14 mouse cellular contexts compared by ENCODE assay signal in the genomic region with DNA sequence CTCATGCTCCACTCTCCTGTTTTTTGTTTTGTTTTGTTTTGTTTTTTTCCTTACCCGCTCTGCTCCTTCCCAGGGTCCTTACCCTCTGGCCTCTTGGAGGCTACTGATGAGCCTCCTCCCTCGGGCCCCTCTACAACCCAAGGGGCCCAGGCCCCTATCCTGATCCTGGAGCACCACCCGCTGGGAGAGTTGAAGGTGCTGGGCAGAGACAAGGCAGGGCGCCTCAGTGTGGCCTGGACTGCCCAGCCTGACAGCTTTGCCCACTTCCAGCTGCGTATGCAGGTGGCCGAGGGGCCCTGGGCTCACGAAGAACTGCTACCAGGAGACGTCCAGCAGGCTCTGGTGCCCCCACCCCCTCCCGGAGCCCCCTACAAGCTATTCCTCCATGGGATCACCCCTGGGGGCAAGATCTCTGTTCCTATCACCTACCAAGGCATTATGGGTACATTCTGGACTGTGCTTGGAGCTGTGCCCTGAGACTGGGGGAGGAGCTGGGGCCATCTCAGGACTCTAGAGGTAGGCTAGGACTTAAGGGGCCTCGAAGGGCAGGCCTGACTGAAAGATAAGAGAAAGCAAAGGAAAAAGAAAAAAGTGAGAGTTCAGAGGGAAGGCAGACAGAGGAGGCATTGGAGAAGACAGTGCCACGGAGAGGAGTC. TPM values are rescaled to one million over a fixed set of nuclear protein-coding genes. Genes with fewer than 3 reads are reported as not detected.
A peak's percentile ranks its signal among the peaks of the same experiment; 100 is the strongest.
DNase-seq lines count a peak whose midpoint lies in the region; ATAC-seq lines count a peak whose summit lies in the region.
"Had no signal": no experiment of that assay in that cellular context is flagged by ENCODE, and none has a peak within 500 bp of the region (broad histone marks: within the 10 kb centered on the region; RNA-seq: fewer than 3 reads in every experiment).

No protein-coding gene starts in this region.

- no peak for ATAC-seq in embryonic facial prominence, embryonic 14.5 days (ENCODE audit: low read depth)
- no peak for ATAC-seq in heart, embryonic 14.5 days (ENCODE audit: insufficient number of reproducible peaks, insufficient read depth, low FRiP score, low read depth)
- ATAC-seq: forebrain, embryonic 15.5 days had no signal

- H3K27ac ChIP-seq in embryonic facial prominence, embryonic 14.5 days (replicated peaks; ENCODE audit: low read depth, low read length), result no peak overlapping the region
- H3K27ac ChIP-seq in embryonic facial prominence, embryonic 10.5 days (replicated peaks), result no peak overlapping the region
- H3K27ac ChIP-seq in heart, embryonic 14.5 days (replicated peaks in 1 of 2; ENCODE audit: control insufficient read depth in 1 of 2, insufficient read depth in 1 of 2, low read depth in 2 of 2, low read length in 2 of 2), result no peak overlapping the region
- H3K27ac ChIP-seq: forebrain, embryonic 15.5 days; limb, embryonic 12.5 days; lung, embryonic 15.5 days; midbrain, embryonic 12.5 days had no signal

- H3K4me2 ChIP-seq in embryonic facial prominence, embryonic 14.5 days (ENCODE audit: low read depth, low read length), result no peak overlapping the region
- H3K4me2 ChIP-seq in heart, embryonic 14.5 days (ENCODE audit: low read length), result no peak overlapping the region
- H3K4me2 ChIP-seq: forebrain, embryonic 15.5 days; limb, embryonic 12.5 days; lung, embryonic 15.5 days; midbrain, embryonic 12.5 days had no signal

- intact Hi-C loops in left cerebral cortex, postnatal 10 days (cut with DNase I), result no loop called here

- peaks cover 21% of the 10 kb centered on the region for H3K27me3 ChIP-seq in embryonic facial prominence, embryonic 14.5 days (replicated peaks; ENCODE audit: control insufficient read depth, insufficient read depth, low read length)
- peaks cover 57% of the 10 kb centered on the region for H3K27me3 ChIP-seq in embryonic facial prominence, embryonic 10.5 days (replicated peaks; ENCODE audit: low read depth, poor library complexity, severe bottlenecking)
- peaks cover 24% of the 10 kb centered on the region for H3K27me3 ChIP-seq in heart, embryonic 14.5 days (ENCODE audit: control insufficient read depth, insufficient read depth, low read length)
- H3K27me3 ChIP-seq: forebrain, embryonic 15.5 days had no signal

- no peaks in the 10 kb centered on the region for H3K36me3 ChIP-seq in embryonic facial prominence, embryonic 14.5 days (ENCODE audit: control insufficient read depth, insufficient read depth, low read length)
- H3K36me3 ChIP-seq in embryonic facial prominence, embryonic 10.5 days (replicated peaks), result no peaks in the 10 kb centered on the region
- no peaks in the 10 kb centered on the region for H3K36me3 ChIP-seq in heart, embryonic 14.5 days (ENCODE audit: control insufficient read depth, insufficient read depth, low read length)
- H3K36me3 ChIP-seq: forebrain, embryonic 15.5 days; limb, embryonic 12.5 days; lung, embryonic 15.5 days; midbrain, embryonic 12.5 days had no signal

- DNase-seq in embryonic facial prominence, embryonic 14.5 days (ENCODE audit: low spot score), result no peak
- DNase-seq in embryonic facial prominence, embryonic 10.5 days (ENCODE audit: low spot score), result no peak
- DNase-seq in kidney, postnatal 14 days, result peak; percentile 40
- no peak for DNase-seq in kidney, adult 9 months
- DNase-seq in 3134 (ENCODE audit: extremely low read depth, insufficient read length, low spot score), result peak; percentile 50
- no peak for DNase-seq in left cerebral cortex, postnatal 10 days (ENCODE audit: extremely low spot score in 1 of 2, low spot score in 2 of 2)
- no peak for DNase-seq in spleen, adult 12 weeks (ENCODE audit: low spot score)
- DNase-seq: retina, postnatal 1 day had no signal

- 0 out of 2 replicates have a peak, but pooled peaks cover 4% of the 10 kb centered on the region for H3K4me1 ChIP-seq in embryonic facial prominence, embryonic 14.5 days (ENCODE audit: control insufficient read depth, insufficient read depth, low read length)
- peaks cover 26% of the 10 kb centered on the region for H3K4me1 ChIP-seq in embryonic facial prominence, embryonic 10.5 days
- peaks cover 37 to 39% of the 10 kb centered on the region in 2 experiments; a peak in 3 of 4 replicates for H3K4me1 ChIP-seq in heart, embryonic 14.5 days (ENCODE audit: control insufficient read depth in 2 of 2, insufficient read depth in 2 of 2, low read length in 2 of 2)
- H3K4me1 ChIP-seq: midbrain, embryonic 12.5 days had no signal

- H3K9ac ChIP-seq in embryonic facial prominence, embryonic 14.5 days (ENCODE audit: low read depth, low read length), result peak overlapping the region; percentile 5; the same call in 1 of the 2 replicates
- peak overlapping the region; percentile 31; the same call in 1 of the 2 replicates for H3K9ac ChIP-seq in heart, embryonic 14.5 days (ENCODE audit: low read length)
- H3K9ac ChIP-seq: forebrain, embryonic 15.5 days; limb, embryonic 12.5 days; lung, embryonic 15.5 days; midbrain, embryonic 12.5 days had no signal

- no peaks in the 10 kb centered on the region for H3K9me3 ChIP-seq in embryonic facial prominence, embryonic 14.5 days (ENCODE audit: control insufficient read depth, low read length)
- H3K9me3 ChIP-seq in embryonic facial prominence, embryonic 10.5 days, result no peaks in the 10 kb centered on the region
- no peaks in the 10 kb centered on the region for H3K9me3 ChIP-seq in heart, embryonic 14.5 days (ENCODE audit: control insufficient read depth, low read length)
- H3K9me3 ChIP-seq: forebrain, embryonic 15.5 days; limb, embryonic 12.5 days; lung, embryonic 15.5 days; midbrain, embryonic 12.5 days had no signal

- H3K4me3 ChIP-seq in embryonic facial prominence, embryonic 14.5 days (ENCODE audit: low read depth, low read length), result no peak overlapping the region
- H3K4me3 ChIP-seq in embryonic facial prominence, embryonic 10.5 days, result no peak overlapping the region
- H3K4me3 ChIP-seq in heart, embryonic 14.5 days (ENCODE audit: control insufficient read depth in 1 of 2, insufficient read depth in 1 of 2, low read depth in 1 of 2, low read length in 2 of 2), result no peak overlapping the region
- H3K4me3 ChIP-seq: forebrain, embryonic 15.5 days; limb, embryonic 12.5 days; lung, embryonic 15.5 days; midbrain, embryonic 12.5 days had no signal

- WGBS in embryonic facial prominence, embryonic 14.5 days, result 71% methylated on average over 11 of the region's 11 CpGs
- WGBS in embryonic facial prominence, embryonic 10.5 days, result 78% methylated on average over 11 of the region's 11 CpGs
- 58% methylated on average over 11 of the region's 11 CpGs for WGBS in heart, embryonic 14.5 days

RNA-seq across cellular contexts. Expression of gene Tnxb, which starts 11.7 kb away (rescaled TPM):
- 1.8 and 3.1 TPM in 2 replicates for polyA plus RNA-seq in embryonic facial prominence, embryonic 14.5 days (2014; fragmentation: Nextera tagmentation; extraction: Ambion mirVana)
- 0.03 TPM in 1 of 2 replicates, not detected in the other for polyA plus RNA-seq in embryonic facial prominence, embryonic 10.5 days (2016; fragmentation: Nextera tagmentation; extraction: Ambion mirVana)
- polyA plus RNA-seq in heart, embryonic 14.5 days (2014; fragmentation: Nextera tagmentation; extraction: Ambion mirVana), result 2.7 and 3.0 TPM in 2 replicates
- 1 to 10 TPM; 1.7 to 1.8 TPM for total RNA-seq in left cerebral cortex, postnatal 10 days (2021)
- polyA plus RNA-seq: limb, embryonic 12.5 days had no signal

RNA-seq across cellular contexts. Expression of gene Atf6b, which starts 35.1 kb away (rescaled TPM):
- 60.8 and 68.5 TPM in 2 replicates for polyA plus RNA-seq in embryonic facial prominence, embryonic 14.5 days (2014; fragmentation: Nextera tagmentation; extraction: Ambion mirVana)
- polyA plus RNA-seq in embryonic facial prominence, embryonic 10.5 days (2016; fragmentation: Nextera tagmentation; extraction: Ambion mirVana), result 103 and 104 TPM in 2 replicates
- polyA plus RNA-seq in heart, embryonic 14.5 days (2014; fragmentation: Nextera tagmentation; extraction: Ambion mirVana), result 28.7 and 34.3 TPM in 2 replicates
- 10 to 100 TPM; 73.1 to 76.5 TPM for total RNA-seq in left cerebral cortex, postnatal 10 days (2021)

RNA-seq across cellular contexts. Expression of gene Fkbpl, which starts 37.4 kb away (rescaled TPM):
- 10.0 and 11.8 TPM in 2 replicates for polyA plus RNA-seq in embryonic facial prominence, embryonic 14.5 days (2014; fragmentation: Nextera tagmentation; extraction: Ambion mirVana)
- polyA plus RNA-seq in embryonic facial prominence, embryonic 10.5 days (2016; fragmentation: Nextera tagmentation; extraction: Ambion mirVana), result 16.6 and 17.3 TPM in 2 replicates
- 7.3 and 8.9 TPM in 2 replicates for polyA plus RNA-seq in heart, embryonic 14.5 days (2014; fragmentation: Nextera tagmentation; extraction: Ambion mirVana)
- 10 to 100 TPM; 12.5 to 13.7 TPM for total RNA-seq in left cerebral cortex, postnatal 10 days (2021)

RNA-seq across cellular contexts. Expression of gene Prrt1, which starts 52.7 kb away (rescaled TPM):
- 0.64 and 0.92 TPM in 2 replicates for polyA plus RNA-seq in embryonic facial prominence, embryonic 14.5 days (2014; fragmentation: Nextera tagmentation; extraction: Ambion mirVana)
- 0.12 and 0.18 TPM in 2 replicates for polyA plus RNA-seq in embryonic facial prominence, embryonic 10.5 days (2016; fragmentation: Nextera tagmentation; extraction: Ambion mirVana)
- 0.27 and 0.39 TPM in 2 replicates for polyA plus RNA-seq in heart, embryonic 14.5 days (2014; fragmentation: Nextera tagmentation; extraction: Ambion mirVana)
- total RNA-seq in left cerebral cortex, postnatal 10 days (2021), result 100 to 1,000 TPM; 157 to 158 TPM
- total RNA-seq: hematopoietic stem cell, adult 5-6 weeks had no signal

RNA-seq across cellular contexts. Expression of gene Ppt2, which starts 53.7 kb away (rescaled TPM):
- polyA plus RNA-seq in embryonic facial prominence, embryonic 14.5 days (2014; fragmentation: Nextera tagmentation; extraction: Ambion mirVana), result 23.6 and 26.4 TPM in 2 replicates
- polyA plus RNA-seq in embryonic facial prominence, embryonic 10.5 days (2016; fragmentation: Nextera tagmentation; extraction: Ambion mirVana), result 18.6 and 19.5 TPM in 2 replicates
- polyA plus RNA-seq in heart, embryonic 14.5 days (2014; fragmentation: Nextera tagmentation; extraction: Ambion mirVana), result 30.4 and 33.3 TPM in 2 replicates
- 10 to 100 TPM; 31.4 to 36.7 TPM for total RNA-seq in left cerebral cortex, postnatal 10 days (2021)

Comparison
In these comparisons a context has a peak if more than half of its experiments do, and no peak if none do; other contexts are left out.
1. DNase-seq: peak in kidney, postnatal 14 days (single experiment) and 3134 (single experiment); none in embryonic facial prominence, embryonic 14.5 days (single experiment), embryonic facial prominence, embryonic 10.5 days (single experiment), kidney, adult 9 months (single experiment), left cerebral cortex, postnatal 10 days (0 of 2) and spleen, adult 12 weeks (single experiment).